Mouse (Mus musculus): ENCODE results near the gene Nhsl2. TPM values are rescaled to one million over a fixed set of nuclear protein-coding genes. Genes with fewer than 3 reads are reported as not detected.
"Not testable (repeated sequence)": the region's sequence is repeated elsewhere in the genome, so short reads cannot be mapped to it uniquely, and the experiment has no call there.

Gene Nhsl2
- total RNA-seq, 2 experiments from 2014 or later = 1.0 to 5.7 TPM

GRCm38 (mm10) chrX:102071517-102071916, 222.3 kb downstream of the Nhsl2 start:
- no peak for ATAC-seq (replicated peaks; ENCODE audit: low FRiP score, low TSS enrichment, poor library complexity, severe bottlenecking)

GRCm38 (mm10) chrX:102073605-102074325, 224.6 kb downstream of the Nhsl2 start:
- no peak for ATAC-seq (replicated peaks; ENCODE audit: low FRiP score, low TSS enrichment, poor library complexity, severe bottlenecking)

DNA sequence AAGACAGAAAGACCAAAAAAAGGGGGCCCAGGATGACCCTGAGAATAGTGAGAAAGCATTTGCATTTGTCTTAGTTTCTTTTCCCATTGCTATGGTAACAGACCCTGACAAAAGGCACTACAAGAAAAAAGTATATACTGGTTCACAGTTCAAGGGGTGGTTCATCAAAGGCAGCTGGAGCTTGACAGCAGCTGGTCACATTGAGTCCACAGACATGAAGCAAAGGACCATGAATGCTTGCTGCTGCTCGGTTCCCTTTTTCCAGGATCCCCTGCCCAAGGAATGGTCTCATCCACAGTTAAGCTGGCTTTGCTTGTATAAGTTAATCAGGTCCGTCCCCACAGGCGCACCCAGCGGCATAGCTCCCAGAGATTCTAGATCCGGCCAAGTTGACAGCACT, 225.2 kb downstream of the Nhsl2 start:
- ATAC-seq (replicated peaks; ENCODE audit: low FRiP score, low TSS enrichment, poor library complexity, severe bottlenecking) = no peak

GRCm38 (mm10) chrX:102075158-102075557, 226.0 kb downstream of the Nhsl2 start:
- ATAC-seq (replicated peaks; ENCODE audit: low FRiP score, low TSS enrichment, poor library complexity, severe bottlenecking) = no peak

DNA sequence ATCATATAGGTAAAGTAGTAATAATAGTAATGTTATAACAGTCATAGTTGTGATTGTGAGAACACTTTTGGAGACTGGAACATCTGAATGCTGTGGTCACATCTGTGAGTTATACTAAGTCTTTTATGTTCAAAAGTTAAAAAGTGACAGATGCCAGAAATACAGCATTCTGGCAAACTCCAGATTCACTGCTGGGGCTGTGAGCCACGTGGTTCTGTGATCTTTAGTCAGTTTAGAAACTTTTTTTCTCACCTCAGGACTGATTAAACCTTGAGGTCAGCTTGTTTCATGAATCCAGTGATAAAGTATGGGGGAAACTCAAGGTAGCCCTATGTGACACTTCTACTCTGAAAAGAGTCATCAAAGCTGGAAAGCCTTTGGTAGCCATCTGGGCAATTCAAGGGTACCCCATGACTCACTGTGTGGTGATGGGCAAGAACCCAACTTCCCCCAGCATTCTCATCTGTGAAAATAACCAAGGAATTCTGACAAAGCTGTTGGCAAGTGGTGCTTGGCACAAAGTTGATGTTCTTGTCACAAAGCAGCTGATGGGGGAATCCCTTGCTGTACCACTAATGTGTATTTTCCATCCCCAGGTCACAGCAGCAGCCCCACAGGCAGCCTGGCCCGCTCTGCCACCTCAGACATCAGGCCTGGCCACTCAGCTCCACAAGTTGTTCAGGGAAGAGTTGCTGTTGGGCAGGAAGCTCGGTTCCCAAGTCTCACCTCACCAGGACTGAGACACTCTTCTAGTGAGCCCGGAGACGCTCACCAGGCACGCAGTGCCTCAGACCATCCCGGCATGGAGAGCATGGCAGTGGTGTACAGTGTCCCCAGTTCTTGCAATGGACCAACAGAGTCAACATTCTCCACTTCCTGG, 227.9 kb downstream of the Nhsl2 start:
- no peak for ATAC-seq (replicated peaks; ENCODE audit: low FRiP score, low TSS enrichment, poor library complexity, severe bottlenecking)

GRCm38 (mm10) chrX:102081076-102081475, 231.9 kb downstream of the Nhsl2 start:
- ATAC-seq (replicated peaks; ENCODE audit: low FRiP score, low TSS enrichment, poor library complexity, severe bottlenecking) = no peak

DNA sequence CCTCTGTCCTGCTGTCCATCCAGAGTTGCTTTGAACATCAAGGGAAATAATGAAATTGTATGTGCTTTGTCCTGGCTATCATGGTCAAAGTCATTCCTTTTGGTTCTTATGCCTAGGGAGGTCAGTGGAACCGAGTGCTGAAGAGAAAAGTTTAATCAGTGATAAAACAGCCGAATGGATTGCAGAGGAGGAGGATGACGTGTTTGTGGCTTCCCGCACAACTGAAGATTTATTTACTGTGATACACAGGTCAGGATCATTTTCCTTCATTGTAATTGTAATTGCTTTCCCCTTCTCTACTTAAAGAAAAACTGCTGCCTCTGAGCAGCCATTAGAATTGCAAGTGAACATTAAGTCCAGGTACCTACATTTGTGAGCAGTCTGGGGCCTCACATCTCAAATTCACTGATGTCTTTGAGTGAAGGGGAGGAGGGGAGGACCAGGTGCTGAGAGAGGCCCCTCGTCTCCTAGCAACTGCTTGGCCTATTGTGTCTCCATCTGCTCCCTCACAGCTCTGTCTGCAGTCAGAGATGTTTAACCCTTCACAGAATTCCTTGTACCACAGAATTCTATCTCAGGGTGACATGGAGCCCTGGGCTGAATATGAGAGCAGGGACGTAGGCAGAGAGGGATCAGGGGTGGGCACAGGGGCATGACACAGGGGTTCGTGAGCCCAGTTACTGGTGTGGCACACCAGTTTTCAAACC, 232.5 kb downstream of the Nhsl2 start:
- no peak for ATAC-seq (replicated peaks; ENCODE audit: low FRiP score, low TSS enrichment, poor library complexity, severe bottlenecking)

DNA sequence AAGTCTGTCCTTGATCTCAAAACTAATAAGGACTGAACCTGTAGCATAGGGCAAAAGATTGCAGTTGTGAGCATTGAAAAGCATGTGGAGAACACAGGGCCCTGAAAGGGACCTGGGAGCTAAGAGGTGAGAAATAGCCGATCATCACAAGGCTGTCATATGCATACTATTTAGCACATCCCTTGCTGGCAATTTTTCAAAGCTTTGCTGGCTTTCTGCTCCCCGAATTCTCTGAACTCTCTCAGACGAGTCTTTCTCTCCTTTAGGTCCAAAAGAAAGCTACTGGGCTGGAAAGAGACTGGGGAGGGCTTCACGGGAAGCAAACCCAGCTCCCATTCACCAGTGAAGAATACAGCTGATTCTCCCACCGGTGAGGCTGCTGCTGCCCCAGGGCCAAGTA, 233.2 kb downstream of the Nhsl2 start:
- ATAC-seq (replicated peaks; ENCODE audit: low FRiP score, low TSS enrichment, poor library complexity, severe bottlenecking) = no peak

DNA sequence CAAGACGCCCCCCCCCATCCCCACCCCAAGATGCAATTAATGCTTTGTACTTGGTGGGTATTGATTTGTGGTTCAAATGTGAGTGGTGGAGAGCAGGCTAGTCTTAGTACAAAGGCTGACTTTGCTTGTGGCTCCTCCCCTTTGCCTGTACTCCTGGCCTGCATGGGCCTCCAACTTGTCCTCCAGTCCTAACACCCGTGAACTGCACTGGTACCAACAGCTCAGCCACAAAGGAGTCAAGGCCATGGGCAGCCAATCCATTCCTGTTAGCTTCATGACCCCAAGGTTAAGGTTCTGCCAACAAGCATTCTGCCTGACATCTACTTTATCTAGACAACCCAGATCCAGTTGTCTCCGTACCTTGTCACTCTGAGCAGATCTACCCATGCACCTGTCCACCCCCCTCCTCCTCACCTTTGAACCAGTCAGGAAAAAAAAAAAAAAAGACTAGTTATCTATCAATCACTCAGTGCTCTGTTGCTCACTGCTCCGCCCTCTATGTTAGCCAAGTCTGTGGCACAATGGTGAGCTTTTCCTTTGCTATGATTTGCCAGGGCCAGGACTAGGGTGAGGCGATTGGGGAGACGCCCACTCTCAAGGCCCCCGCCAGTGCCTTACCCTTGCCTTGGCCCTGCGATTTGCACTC, 236.7 kb downstream of the Nhsl2 start:
- ATAC-seq (replicated peaks; ENCODE audit: low FRiP score, low TSS enrichment, poor library complexity, severe bottlenecking) = no peak

- ATAC-seq (replicated peaks; ENCODE audit: low FRiP score, low TSS enrichment, poor library complexity, severe bottlenecking) = no peak
Measured at GRCm38 (mm10) chrX:102090605-102091004, 241.4 kb downstream of the Nhsl2 start.

DNA sequence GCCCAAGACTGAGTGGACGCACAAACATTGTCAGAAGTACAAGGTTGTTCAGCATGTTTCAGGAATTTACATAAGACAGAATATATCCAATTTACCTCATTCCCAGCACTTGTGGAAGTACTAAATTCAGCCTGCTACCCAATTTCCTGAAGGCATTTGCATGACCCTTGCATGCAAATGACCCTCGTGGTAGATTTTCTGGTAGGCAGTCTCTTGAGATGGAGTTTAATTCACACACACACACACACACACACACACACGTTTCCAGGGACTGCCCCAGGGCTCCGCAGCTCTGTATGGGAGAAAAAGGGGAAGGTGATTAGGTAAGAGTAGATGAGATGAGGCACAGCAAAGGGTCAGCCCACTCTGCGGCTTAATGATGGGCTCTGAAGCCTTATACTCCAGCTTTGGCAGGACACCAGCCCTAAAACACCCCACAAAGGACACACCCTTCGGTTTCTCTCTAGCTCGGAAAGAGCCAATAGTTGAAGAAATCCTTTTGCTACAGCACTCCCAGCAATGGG, 245.3 kb downstream of the Nhsl2 start:
- ATAC-seq (replicated peaks; ENCODE audit: low FRiP score, low TSS enrichment, poor library complexity, severe bottlenecking) = no peak

- no peak for ATAC-seq (replicated peaks; ENCODE audit: low FRiP score, low TSS enrichment, poor library complexity, severe bottlenecking)
Measured at GRCm38 (mm10) chrX:102101886-102102285, 252.7 kb downstream of the Nhsl2 start.

GRCm38 (mm10) chrX:102103830-102104229, 254.6 kb downstream of the Nhsl2 start:
- not testable (repeated sequence) for ATAC-seq (replicated peaks; ENCODE audit: low FRiP score, low TSS enrichment, poor library complexity, severe bottlenecking)

DNA sequence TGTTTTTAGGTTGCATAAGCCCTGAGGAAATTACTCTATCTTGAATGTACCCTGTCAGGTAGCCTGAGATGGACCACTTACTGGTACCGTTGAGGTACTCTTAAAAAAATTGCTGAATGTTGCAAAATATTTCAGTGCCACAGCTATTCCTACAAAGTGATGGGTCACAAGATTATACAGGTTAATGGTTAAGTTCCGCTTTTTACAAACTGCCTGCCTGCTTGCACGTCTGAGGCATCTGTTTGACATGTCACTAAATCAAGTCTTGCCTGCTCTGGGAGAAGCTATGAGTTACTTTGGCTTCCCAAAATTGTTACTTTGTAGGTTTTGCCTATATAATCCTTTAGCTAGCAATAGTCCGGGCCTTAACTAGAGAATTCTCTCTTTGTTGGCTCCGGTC, 260.2 kb downstream of the Nhsl2 start:
- not testable (repeated sequence) for ATAC-seq (replicated peaks; ENCODE audit: low FRiP score, low TSS enrichment, poor library complexity, severe bottlenecking)

- no peak for ATAC-seq (replicated peaks; ENCODE audit: low FRiP score, low TSS enrichment, poor library complexity, severe bottlenecking)
Measured at GRCm38 (mm10) chrX:102115676-102116075, 266.5 kb downstream of the Nhsl2 start.

DNA sequence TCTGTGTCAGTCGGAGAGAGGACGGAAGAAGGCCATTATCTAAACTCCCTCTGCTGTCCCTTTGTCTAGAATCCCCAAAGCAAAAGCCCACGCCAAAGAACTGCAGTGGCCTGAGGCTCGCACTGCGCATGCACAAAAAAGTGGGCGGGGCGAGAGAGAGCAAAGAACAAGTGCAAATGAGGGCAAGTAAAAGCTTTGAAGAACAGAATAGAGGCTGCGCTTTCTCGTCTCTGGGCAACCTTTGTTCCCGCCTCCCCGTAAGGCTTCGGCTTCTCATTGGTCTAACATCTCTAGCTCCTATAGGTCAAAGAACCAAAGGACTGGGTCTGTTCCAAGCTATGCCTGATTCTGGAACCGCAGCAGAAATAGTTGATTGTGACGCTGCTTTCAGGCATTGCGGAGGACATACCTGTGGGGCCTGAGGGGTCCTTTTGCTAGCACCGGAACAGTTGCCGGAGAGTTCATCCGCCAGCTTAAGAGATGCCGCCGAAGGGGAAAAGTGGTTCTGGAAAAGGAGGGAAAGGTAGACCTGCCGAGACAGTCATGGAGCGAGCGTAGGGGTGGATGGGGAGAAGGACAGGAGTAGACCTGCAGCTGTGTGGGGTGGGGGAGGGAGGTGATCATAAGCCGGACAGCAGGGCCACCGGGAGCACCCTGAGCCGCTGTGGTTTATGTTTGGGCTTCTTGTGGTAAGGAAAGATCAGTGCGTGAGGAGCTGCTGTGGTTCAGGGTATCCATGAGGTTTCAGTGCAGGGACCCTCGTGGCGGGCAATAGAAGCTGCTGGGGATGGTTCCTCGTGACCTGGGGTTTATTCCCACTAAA, 270.1 kb downstream of the Nhsl2 start, which contains the start of gene Pin4:
TSS of gene Pin4 (plus strand) at position 406 of the 823 bp plus-strand sequence.
- peak; percentile 100 for ATAC-seq (replicated peaks; ENCODE audit: low FRiP score, low TSS enrichment, poor library complexity, severe bottlenecking)

GRCm38 (mm10) chrX:102121321-102121720, 272.1 kb downstream of the Nhsl2 start:
- no peak for ATAC-seq (replicated peaks; ENCODE audit: low FRiP score, low TSS enrichment, poor library complexity, severe bottlenecking)

GRCm38 (mm10) chrX:102141157-102141556, 292.0 kb downstream of the Nhsl2 start:
- ATAC-seq (replicated peaks; ENCODE audit: low FRiP score, low TSS enrichment, poor library complexity, severe bottlenecking) = no peak
